Mouse (Mus musculus) stomach, embryonic 16.5 days (tissue): ENCODE results near the gene Gemin5. TPM values are rescaled to one million over a fixed set of nuclear protein-coding genes. Genes with fewer than 3 reads are reported as not detected.
"Not testable (repeated sequence)": the region's sequence is repeated elsewhere in the genome, so short reads cannot be mapped to it uniquely, and the experiment has no call there.

ENCODE experiments used
- ATAC-seq: fragments of 200-750 bp; cut with Nextera tagmentation; 2 replicates; pipeline ENCODE4 v1.8.0; 2017; ENCODE audit warnings: moderate number of reproducible peaks, moderate TSS enrichment; ENCODE audit not compliant: insufficient read depth, low FRiP score
- H3K27ac ChIP-seq: fragments of 300-500 bp; sonication (generic); 2 replicates; pipeline ENCODE4 v1.5.1; 2014; ENCODE audit warnings: low read length
- H3K27me3 ChIP-seq: fragments of 300-500 bp; sonication (generic); 2 replicates; pipeline ENCODE4 v1.6.1; 2014; ENCODE audit warnings: low read length, control low read depth, mixed read lengths; ENCODE audit not compliant: control insufficient read depth, insufficient read depth
- H3K36me3 ChIP-seq: fragments of 300-500 bp; sonication (generic); 2 replicates; pipeline ENCODE4 v1.6.1; 2014; ENCODE audit warnings: low read length; ENCODE audit not compliant: control insufficient read depth, insufficient read depth
- H3K4me1 ChIP-seq: fragments of 300-500 bp; sonication (generic); 2 replicates; pipeline ENCODE4 v1.6.1; 2014; ENCODE audit warnings: low read length, control low read depth, mixed read lengths; ENCODE audit not compliant: control insufficient read depth, insufficient read depth
- H3K4me2 ChIP-seq: fragments of 300-500 bp; sonication (generic); 2 replicates; pipeline ENCODE4 v1.6.1; 2014; ENCODE audit warnings: low read depth, low read length, mixed read lengths
- H3K4me3 ChIP-seq: fragments of 300-500 bp; sonication (generic); replicated peaks from 2 replicates; pipeline ENCODE4 v1.5.1; 2014; ENCODE audit warnings: mild to moderate bottlenecking, low read length
- H3K9ac ChIP-seq: fragments of 300-500 bp; sonication (generic); 2 replicates; pipeline ENCODE4 v1.6.1; 2014; ENCODE audit warnings: low read length
- H3K9me3 ChIP-seq: fragments of 300-500 bp; sonication (generic); replicated peaks from 2 replicates; pipeline ENCODE4 v1.6.1; 2016; ENCODE audit warnings: low read length, control low read depth; ENCODE audit not compliant: control insufficient read depth
- WGBS: fragments of 180-500 bp; shearing (Covaris S2); extraction: QIAGEN DNeasy Blood & Tissue Kit; methylation state at CpG from one replicate; pipeline ENCODE4 v1.1.7; 2014; 5-methylcytosine and 5-hydroxymethylcytosine counted together
- polyA plus RNA-seq: library from polyadenylated mRNA; unstranded; fragments of >200 nt; fragmentation: Nextera tagmentation; extraction: Ambion mirVana; gene quantifications from 2 replicates; pipeline ENCODE4 v1.2.1, GENCODE M21; 2015

Gemin5 gene
- 12.7 and 14.9 TPM in 2 replicates for polyA plus RNA-seq

DNA sequence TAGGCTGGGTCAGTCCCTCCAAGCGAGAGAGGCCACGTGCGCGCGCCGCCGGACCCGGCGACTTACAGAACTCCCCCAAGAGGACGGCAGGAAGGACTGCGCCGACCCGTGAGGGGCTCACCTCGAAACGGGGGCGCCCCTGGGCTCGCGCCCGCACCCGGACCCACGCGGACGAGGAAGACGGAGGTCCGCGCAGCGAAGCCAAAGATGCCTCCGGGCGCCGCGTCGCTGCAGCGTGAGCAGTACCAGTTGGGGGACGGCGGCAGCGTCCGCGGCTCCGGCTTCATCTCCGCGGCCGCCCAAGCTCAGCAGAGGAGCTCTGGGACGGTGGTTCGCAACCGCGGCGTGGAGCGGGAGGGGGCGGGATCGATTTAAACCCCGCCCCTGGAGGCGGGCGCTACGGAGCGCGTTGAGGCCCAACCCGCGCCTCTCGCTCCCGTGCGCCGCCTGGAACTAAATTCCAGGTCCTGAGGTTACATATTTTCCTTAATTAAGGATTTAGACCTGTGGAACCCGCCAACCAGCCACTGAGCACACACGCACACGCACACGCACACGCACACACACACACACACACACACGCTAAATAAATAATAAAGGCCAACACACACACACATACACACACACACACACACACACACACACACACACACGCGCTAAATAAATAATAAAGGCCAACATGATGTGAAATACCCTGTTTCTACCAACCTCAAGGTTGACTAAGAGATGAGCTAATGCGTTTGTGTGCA is at the start of gene Gemin5:
Gene Gemin5, minus strand, starts transcription at position 373 of the 749 bp plus-strand sequence.
- Histone ChIP-seq H3K27me3 (no peaks in the 10 kb centered on the region), H3K27ac (peak within 1 kb of the TSS; percentile 28; the same call in 1 of the 2 replicates), H3K36me3 (peaks cover 19% of the 10 kb centered on the region), H3K9me3 (0 out of 2 replicates have a peak, but pooled peaks cover 5% of the 10 kb centered on the region), H3K9ac (peak within 1 kb of the TSS; percentile 93), H3K4me2 (peak within 1 kb of the TSS; percentile 79), H3K4me3 (peak within 1 kb of the TSS; percentile 78), H3K4me1 (peaks cover 17% of the 10 kb centered on the region)
- peak; percentile 89 for ATAC-seq
- WGBS, result 1% methylated on average over 71 of the region's 71 CpGs

- H3K4me2 ChIP-seq, result no peak overlapping the region
- no peak for ATAC-seq
- WGBS, result 65% methylated on average over 6 of the region's 6 CpGs
- no peaks in the 10 kb centered on the region for H3K36me3 ChIP-seq
- no peaks in the 10 kb centered on the region for H3K9me3 ChIP-seq
- H3K27me3 ChIP-seq, result no peaks in the 10 kb centered on the region
- H3K4me3 ChIP-seq, result no peak overlapping the region
- H3K27ac ChIP-seq, result no peak overlapping the region
- no peak overlapping the region for H3K9ac ChIP-seq
- H3K4me1 ChIP-seq, result no peaks in the 10 kb centered on the region; the same call in none of the 2 replicates
These were observed 48.5 kb upstream of the Gemin5 start for GRCm38 (mm10) chr11:58216823-58217222.

GRCm38 (mm10) chr11:58215814-58216213 is 47.5 kb upstream of the Gemin5 start:
- H3K4me2 ChIP-seq, result no peak overlapping the region
- H3K4me1 ChIP-seq, result peaks cover 5% of the 10 kb centered on the region
- 77% methylated on average over 5 of the region's 5 CpGs for WGBS
- H3K36me3 ChIP-seq, result no peaks in the 10 kb centered on the region
- no peak overlapping the region for H3K9ac ChIP-seq
- H3K27me3 ChIP-seq, result no peaks in the 10 kb centered on the region
- H3K9me3 ChIP-seq, result no peaks in the 10 kb centered on the region
- no peak for ATAC-seq
- H3K27ac ChIP-seq, result no peak overlapping the region
- H3K4me3 ChIP-seq, result no peak overlapping the region

DNA sequence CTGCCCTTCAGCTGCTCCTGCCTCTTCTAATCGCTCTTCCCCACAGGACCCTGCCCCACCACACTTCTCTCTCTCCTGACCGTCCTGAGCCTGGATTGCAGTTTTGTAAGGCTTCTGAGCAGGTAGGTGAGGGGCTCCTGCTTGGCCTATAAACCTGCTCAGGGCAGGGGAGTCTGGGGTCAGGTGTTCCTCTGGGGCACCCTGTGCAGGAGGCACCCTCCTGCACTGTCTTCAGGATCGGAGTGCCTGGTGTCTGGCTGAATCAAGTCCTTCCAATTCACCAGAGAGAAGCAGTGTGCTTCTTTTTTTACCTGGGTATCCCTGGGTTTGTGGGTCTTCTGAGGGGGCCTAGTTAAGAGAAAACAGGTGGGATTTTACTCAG is 46.7 kb upstream of the Gemin5 start:
- WGBS, result 19% methylated on average over 2 of the region's 3 CpGs
- not testable (repeated sequence) for ATAC-seq, H3K36me3 ChIP-seq, H3K4me1 ChIP-seq, H3K27me3 ChIP-seq, H3K9me3 ChIP-seq, H3K27ac ChIP-seq
- H3K4me3 ChIP-seq, result peak overlapping the region; percentile 51
- peak overlapping the region; percentile 41 for H3K4me2 ChIP-seq
- H3K9ac ChIP-seq, result peak overlapping the region; percentile 52

GRCm38 (mm10) chr11:58214391-58215048 is 46.2 kb upstream of the Gemin5 start:
- peak; percentile 84 for ATAC-seq
- WGBS, result 20% methylated on average over 16 of the region's 17 CpGs
- no peaks in the 10 kb centered on the region for H3K36me3 ChIP-seq
- H3K9me3 ChIP-seq, result no peaks in the 10 kb centered on the region
- H3K4me2 ChIP-seq, result peak overlapping the region; percentile 41
- H3K27ac ChIP-seq, result no peak overlapping the region
- H3K4me3 ChIP-seq, result peak overlapping the region; percentile 51
- peak overlapping the region; percentile 69 for H3K9ac ChIP-seq
- peaks cover 5% of the 10 kb centered on the region for H3K4me1 ChIP-seq
- H3K27me3 ChIP-seq, result no peaks in the 10 kb centered on the region

- H3K9ac ChIP-seq, result no peak overlapping the region
- no peak overlapping the region for H3K27ac ChIP-seq
- H3K4me2 ChIP-seq, result peak overlapping the region; percentile 41
- no peaks in the 10 kb centered on the region for H3K27me3 ChIP-seq
- no peaks in the 10 kb centered on the region for H3K9me3 ChIP-seq
- peaks cover 5% of the 10 kb centered on the region for H3K4me1 ChIP-seq
- no peaks in the 10 kb centered on the region for H3K36me3 ChIP-seq
- ATAC-seq, result no peak
- 0 out of 2 replicates have a peak overlapping the region, but pooled peaks have one; percentile 51 for H3K4me3 ChIP-seq
- 74% methylated on average over 7 of the region's 7 CpGs for WGBS
These were observed 45.5 kb upstream of the Gemin5 start for GRCm38 (mm10) chr11:58213673-58214342.

DNA sequence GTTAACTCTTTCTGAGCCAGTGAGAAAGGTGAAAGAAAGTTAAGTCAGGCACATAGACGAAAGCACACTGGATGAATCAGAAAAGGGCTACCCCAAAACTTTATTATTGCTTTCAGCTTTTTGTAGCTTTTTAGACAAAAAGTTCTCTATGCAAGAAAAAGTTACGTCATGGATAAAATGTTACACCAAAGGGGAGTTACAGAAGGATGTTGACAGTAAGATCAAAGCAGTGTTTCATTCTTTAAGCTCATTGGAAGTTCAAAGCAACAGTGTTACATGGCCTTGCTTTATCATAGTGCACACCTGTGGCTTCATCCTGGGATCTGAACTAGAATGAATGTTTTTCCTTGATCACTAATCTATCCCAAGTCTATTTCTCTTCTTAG is 43.3 kb upstream of the Gemin5 start:
- no peak overlapping the region for H3K9ac ChIP-seq
- no peak overlapping the region for H3K4me3 ChIP-seq
- H3K4me1 ChIP-seq, result peaks cover 5% of the 10 kb centered on the region
- H3K27ac ChIP-seq, result no peak overlapping the region
- no peaks in the 10 kb centered on the region for H3K36me3 ChIP-seq
- 25% methylated on average over 2 of the region's 2 CpGs for WGBS
- no peaks in the 10 kb centered on the region for H3K27me3 ChIP-seq
- no peaks in the 10 kb centered on the region for H3K9me3 ChIP-seq
- no peak for ATAC-seq
- H3K4me2 ChIP-seq, result no peak overlapping the region

DNA sequence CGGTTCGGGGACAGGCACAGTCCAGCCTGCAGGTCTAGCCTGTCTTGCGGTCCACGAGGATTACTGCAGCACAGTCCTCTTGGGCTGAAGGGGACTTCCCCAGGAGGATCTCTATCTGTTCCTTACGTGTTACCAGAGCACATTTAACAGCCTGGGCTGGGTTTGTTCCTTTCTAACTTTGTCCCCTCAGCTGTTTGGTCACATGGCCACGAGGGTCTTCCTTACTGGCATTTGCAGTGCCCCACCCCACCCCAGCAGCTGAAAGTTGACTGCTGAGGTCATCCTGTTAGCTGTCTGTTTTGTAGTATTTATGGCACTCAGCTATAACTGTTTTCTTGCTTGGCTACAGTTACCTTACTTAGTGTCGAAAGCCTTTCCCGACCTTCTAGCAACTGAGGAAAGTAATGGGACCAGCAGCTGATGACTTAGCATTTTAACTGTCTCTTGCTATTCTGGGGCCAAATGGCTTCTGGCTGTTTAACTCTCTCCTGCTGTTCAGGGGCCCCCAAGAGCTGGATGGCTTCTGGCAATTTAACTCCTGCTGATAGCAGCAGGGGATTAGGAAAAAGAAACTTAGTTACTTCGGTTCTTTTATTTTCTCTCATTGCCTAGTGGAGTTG is 42.8 kb upstream of the Gemin5 start:
- H3K27me3 ChIP-seq, result no peaks in the 10 kb centered on the region
- no peaks in the 10 kb centered on the region for H3K36me3 ChIP-seq
- H3K9ac ChIP-seq, result no peak overlapping the region
- 25% methylated on average over 9 of the region's 9 CpGs for WGBS
- no peaks in the 10 kb centered on the region for H3K9me3 ChIP-seq
- no peak overlapping the region for H3K27ac ChIP-seq
- ATAC-seq, result no peak
- H3K4me3 ChIP-seq, result no peak overlapping the region
- H3K4me2 ChIP-seq, result no peak overlapping the region
- peaks cover 5% of the 10 kb centered on the region for H3K4me1 ChIP-seq
